Mouse (Mus musculus) neural tube, embryonic 15.5 days (tissue): ENCODE measurements around the gene Hdhd5. TPM values are rescaled to one million over a fixed set of nuclear protein-coding genes. Genes with fewer than 3 reads are reported as not detected.
A peak's percentile ranks its signal among the peaks of the same experiment; 100 is the strongest.

Experiments used
- ATAC-seq: fragments of 200-750 bp; cut with Nextera tagmentation; 2 replicates; pipeline ENCODE4 v1.8.0; 2017; ENCODE audit warnings: mild to moderate bottlenecking, moderate TSS enrichment, moderate library complexity; ENCODE audit not compliant: low FRiP score
- H3K27ac ChIP-seq: fragments of 300-500 bp; sonication (generic); replicated peaks from 2 replicates; pipeline ENCODE4 v1.5.1; 2015; ENCODE audit warnings: mild to moderate bottlenecking, inconsistent platforms
- H3K27me3 ChIP-seq: fragments of 300-500 bp; sonication (generic); replicated peaks from 2 replicates; pipeline ENCODE4 v1.6.1; 2015; ENCODE audit warnings: inconsistent platforms
- H3K36me3 ChIP-seq: fragments of 300-500 bp; sonication (generic); 2 replicates; pipeline ENCODE4 v1.6.1; 2015; ENCODE audit warnings: inconsistent platforms
- H3K4me1 ChIP-seq: fragments of 300-500 bp; sonication (generic); 2 replicates; pipeline ENCODE4 v1.6.1; 2015; ENCODE audit warnings: inconsistent platforms
- H3K4me2 ChIP-seq: fragments of 300-500 bp; sonication (generic); 2 replicates; pipeline ENCODE4 v1.6.1; 2015; ENCODE audit warnings: inconsistent platforms, mild to moderate bottlenecking, moderate library complexity
- H3K4me3 ChIP-seq: fragments of 300-500 bp; sonication (generic); replicated peaks from 2 replicates; pipeline ENCODE4 v1.5.1; 2015; ENCODE audit warnings: mild to moderate bottlenecking, inconsistent platforms
- H3K9ac ChIP-seq: fragments of 300-500 bp; sonication (generic); replicated peaks from 2 replicates; pipeline ENCODE4 v1.6.1; 2015; ENCODE audit warnings: mild to moderate bottlenecking, inconsistent platforms
- H3K9me3 ChIP-seq: fragments of 300-500 bp; sonication (generic); replicated peaks from 2 replicates; pipeline ENCODE4 v1.6.1; 2016; ENCODE audit warnings: inconsistent platforms
- WGBS: fragments of 180-500 bp; shearing (Covaris S2); methylation state at CpG from one replicate; pipeline ENCODE4 v1.1.7; 2015; ENCODE audit warnings: mixed read lengths; 5-methylcytosine and 5-hydroxymethylcytosine counted together
- polyA plus RNA-seq: library from polyadenylated mRNA; unstranded; fragments of >200 nt; fragmentation: Nextera tagmentation; extraction: Ambion mirVana; gene quantifications from 2 replicates; pipeline ENCODE4 v1.2.1, GENCODE M21; 2015

The Hdhd5 gene
- polyA plus RNA-seq, 1 experiment from 2014 or later: 16.8 TPM

GRCm38 (mm10) chr6:120555152-120555551, 24.0 kb upstream of the Hdhd5 start:
- WGBS: 70% methylated on average over 1 of the region's 1 CpGs
- no peak overlapping the region for H3K4me3 ChIP-seq
- H3K9me3 ChIP-seq: no peaks in the 10 kb centered on the region
- H3K36me3 ChIP-seq: no peaks in the 10 kb centered on the region
- H3K4me2 ChIP-seq: no peak overlapping the region
- H3K27ac ChIP-seq: no peak overlapping the region
- no peak overlapping the region for H3K9ac ChIP-seq
- no peak for ATAC-seq
- peaks cover 5% of the 10 kb centered on the region; the same call in 1 of the 2 replicates for H3K4me1 ChIP-seq
- no peaks in the 10 kb centered on the region for H3K27me3 ChIP-seq

DNA sequence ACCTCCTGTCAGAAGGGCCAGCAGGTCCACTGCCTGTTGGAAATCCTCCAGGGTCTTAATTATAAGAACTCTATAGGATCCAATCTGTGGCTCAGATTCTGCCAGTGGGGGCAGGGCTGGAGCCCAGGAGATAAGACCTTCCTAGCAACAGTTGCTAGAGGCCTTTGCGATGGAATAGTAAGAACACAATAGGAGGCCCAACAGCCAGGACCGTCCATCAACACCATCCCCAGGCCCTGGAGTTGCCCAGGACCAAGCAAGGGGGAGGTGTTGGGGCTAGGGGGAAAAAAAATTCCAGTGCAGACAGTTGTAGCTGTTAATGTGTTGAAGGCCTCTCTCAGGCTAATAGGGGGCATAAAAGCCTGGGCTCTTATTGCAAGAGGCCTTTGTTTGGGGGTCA, 19.1 kb upstream of the Hdhd5 start:
- H3K27me3 ChIP-seq: no peaks in the 10 kb centered on the region
- no peaks in the 10 kb centered on the region for H3K9me3 ChIP-seq
- no peak for ATAC-seq
- H3K4me3 ChIP-seq: no peak overlapping the region
- no peak overlapping the region for H3K27ac ChIP-seq
- H3K4me2 ChIP-seq: no peak overlapping the region
- H3K36me3 ChIP-seq: no peaks in the 10 kb centered on the region
- H3K4me1 ChIP-seq: peaks cover 6% of the 10 kb centered on the region; the same call in 1 of the 2 replicates
- WGBS: 10% methylated on average over 2 of the region's 2 CpGs
- H3K9ac ChIP-seq: no peak overlapping the region

- H3K4me1 ChIP-seq: peaks cover 6% of the 10 kb centered on the region; the same call in 1 of the 2 replicates
- no peak for ATAC-seq
- no peaks in the 10 kb centered on the region for H3K36me3 ChIP-seq
- 100% methylated on average over 3 of the region's 3 CpGs for WGBS
- H3K4me3 ChIP-seq: no peak overlapping the region
- H3K9ac ChIP-seq: no peak overlapping the region
- H3K27me3 ChIP-seq: no peaks in the 10 kb centered on the region
- no peaks in the 10 kb centered on the region for H3K9me3 ChIP-seq
- H3K4me2 ChIP-seq: no peak overlapping the region
- H3K27ac ChIP-seq: no peak overlapping the region
These were observed 17.5 kb upstream of the Hdhd5 start for GRCm38 (mm10) chr6:120548581-120548980.

DNA sequence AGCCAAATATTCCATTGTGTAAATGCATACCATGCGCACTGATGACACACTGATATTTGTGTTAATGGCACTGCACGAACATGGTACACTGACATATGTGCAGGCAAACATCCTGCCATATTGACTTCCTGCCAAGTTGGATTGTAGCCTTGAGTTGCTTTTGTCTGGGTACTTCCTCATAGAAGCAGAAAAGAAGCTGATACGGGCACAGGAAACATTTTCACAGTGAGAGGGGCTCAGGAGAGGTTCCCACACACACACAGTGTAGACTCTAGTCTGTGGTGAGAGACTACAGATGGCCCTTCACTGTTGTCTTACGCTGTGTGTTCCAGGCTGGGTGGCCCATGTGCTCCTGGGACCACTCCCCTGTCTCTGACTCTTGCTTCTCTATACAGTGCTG, 15.9 kb upstream of the Hdhd5 start:
- WGBS: 78% methylated on average over 4 of the region's 4 CpGs

GRCm38 (mm10) chr6:120546292-120546691, 15.2 kb upstream of the Hdhd5 start:
- Histone ChIP-seq H3K4me1 (peaks cover 6% of the 10 kb centered on the region; the same call in 1 of the 2 replicates), H3K27me3 (no peaks in the 10 kb centered on the region), H3K27ac (no peak overlapping the region), H3K9me3 (0 out of 2 replicates have a peak, but pooled peaks cover 3% of the 10 kb centered on the region), H3K4me2 (no peak overlapping the region), H3K9ac (no peak overlapping the region), H3K4me3 (no peak overlapping the region), H3K36me3 (no peaks in the 10 kb centered on the region)
- ATAC-seq: no peak
- 99% methylated on average over 3 of the region's 3 CpGs for WGBS

More for the DNA sequence above, 15.9 kb upstream of the Hdhd5 start:
- H3K4me1 ChIP-seq: peaks cover 6% of the 10 kb centered on the region; the same call in 1 of the 2 replicates
- H3K4me2 ChIP-seq: no peak overlapping the region
- no peaks in the 10 kb centered on the region for H3K36me3 ChIP-seq
- 0 out of 2 replicates have a peak, but pooled peaks cover 3% of the 10 kb centered on the region for H3K9me3 ChIP-seq
- no peak overlapping the region for H3K27ac ChIP-seq
- no peak for ATAC-seq
- no peaks in the 10 kb centered on the region for H3K27me3 ChIP-seq
- no peak overlapping the region for H3K4me3 ChIP-seq
- H3K9ac ChIP-seq: no peak overlapping the region

GRCm38 (mm10) chr6:120542061-120542460, 10.9 kb upstream of the Hdhd5 start:
- ATAC-seq: no peak
- H3K9me3 ChIP-seq: 0 out of 2 replicates have a peak, but pooled peaks cover 3% of the 10 kb centered on the region
- WGBS: 22% methylated on average over 1 of the region's 1 CpGs
- no peak overlapping the region for H3K9ac ChIP-seq
- H3K27me3 ChIP-seq: no peaks in the 10 kb centered on the region
- H3K36me3 ChIP-seq: no peaks in the 10 kb centered on the region
- H3K4me3 ChIP-seq: no peak overlapping the region
- H3K4me2 ChIP-seq: no peak overlapping the region
- peaks cover 11% of the 10 kb centered on the region for H3K4me1 ChIP-seq
- H3K27ac ChIP-seq: no peak overlapping the region

DNA sequence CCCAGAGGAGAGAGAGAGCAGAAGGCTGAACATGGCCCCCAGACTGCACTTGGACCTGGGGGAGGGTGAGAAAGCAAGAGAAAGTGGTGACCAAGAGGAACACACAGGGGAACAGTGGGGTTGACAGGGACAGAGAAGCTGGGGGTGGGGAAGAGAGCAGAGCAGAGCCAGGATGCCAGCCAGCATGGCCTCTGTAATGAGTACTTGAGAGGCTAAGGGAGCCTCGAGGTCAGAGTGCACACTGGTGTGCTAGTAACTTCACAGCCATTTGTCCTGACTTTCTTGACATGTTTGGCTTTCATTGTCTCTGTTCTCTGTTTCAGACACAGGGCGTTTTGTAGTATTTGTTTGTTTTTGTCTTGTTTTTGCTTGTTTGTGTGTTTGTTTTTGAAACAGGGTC, 10.3 kb upstream of the Hdhd5 start:
- Histone ChIP-seq H3K4me1 (peaks cover 11% of the 10 kb centered on the region), H3K4me2 (no peak overlapping the region), H3K36me3 (no peaks in the 10 kb centered on the region), H3K9me3 (0 out of 2 replicates have a peak, but pooled peaks cover 3% of the 10 kb centered on the region), H3K27ac (no peak overlapping the region), H3K9ac (no peak overlapping the region), H3K27me3 (no peaks in the 10 kb centered on the region), H3K4me3 (no peak overlapping the region)
- WGBS: 58% methylated on average over 2 of the region's 2 CpGs
- ATAC-seq: no peak

- no peak overlapping the region for H3K27ac ChIP-seq
- peak overlapping the region; percentile 79 for H3K4me2 ChIP-seq
- WGBS: 27% methylated on average over 10 of the region's 10 CpGs
- ATAC-seq: no peak
- no peak overlapping the region for H3K9ac ChIP-seq
- no peaks in the 10 kb centered on the region for H3K27me3 ChIP-seq
- H3K36me3 ChIP-seq: no peaks in the 10 kb centered on the region
- 0 out of 2 replicates have a peak, but pooled peaks cover 3% of the 10 kb centered on the region for H3K9me3 ChIP-seq
- H3K4me3 ChIP-seq: no peak overlapping the region
- peaks cover 11% of the 10 kb centered on the region for H3K4me1 ChIP-seq
These were observed 8.7 kb upstream of the Hdhd5 start for GRCm38 (mm10) chr6:120539781-120540231.

- Histone ChIP-seq H3K9ac (peak overlapping the region; percentile 45), H3K36me3 (no peaks in the 10 kb centered on the region), H3K4me3 (peak overlapping the region; percentile 38), H3K27me3 (no peaks in the 10 kb centered on the region), H3K4me1 (peaks cover 11% of the 10 kb centered on the region), H3K9me3 (0 out of 2 replicates have a peak, but pooled peaks cover 3% of the 10 kb centered on the region), H3K27ac (0 out of 2 replicates have a peak overlapping the region, but pooled peaks have one; percentile 42), H3K4me2 (peak overlapping the region; percentile 79)
- WGBS: 2% methylated on average over 16 of the region's 16 CpGs
- peak; percentile 92 for ATAC-seq
These were observed 8.1 kb upstream of the Hdhd5 start for GRCm38 (mm10) chr6:120539132-120539759.

- H3K27me3 ChIP-seq: no peaks in the 10 kb centered on the region
- no peaks in the 10 kb centered on the region for H3K9me3 ChIP-seq
- no peak overlapping the region for H3K27ac ChIP-seq
- H3K36me3 ChIP-seq: no peaks in the 10 kb centered on the region
- no peak overlapping the region for H3K4me2 ChIP-seq
- no peak for ATAC-seq
- H3K4me3 ChIP-seq: no peak overlapping the region
- H3K4me1 ChIP-seq: peaks cover 17% of the 10 kb centered on the region
- WGBS: 89% methylated on average over 2 of the region's 2 CpGs
- H3K9ac ChIP-seq: no peak overlapping the region
These were observed 5.2 kb upstream of the Hdhd5 start for GRCm38 (mm10) chr6:120536337-120536736.

DNA sequence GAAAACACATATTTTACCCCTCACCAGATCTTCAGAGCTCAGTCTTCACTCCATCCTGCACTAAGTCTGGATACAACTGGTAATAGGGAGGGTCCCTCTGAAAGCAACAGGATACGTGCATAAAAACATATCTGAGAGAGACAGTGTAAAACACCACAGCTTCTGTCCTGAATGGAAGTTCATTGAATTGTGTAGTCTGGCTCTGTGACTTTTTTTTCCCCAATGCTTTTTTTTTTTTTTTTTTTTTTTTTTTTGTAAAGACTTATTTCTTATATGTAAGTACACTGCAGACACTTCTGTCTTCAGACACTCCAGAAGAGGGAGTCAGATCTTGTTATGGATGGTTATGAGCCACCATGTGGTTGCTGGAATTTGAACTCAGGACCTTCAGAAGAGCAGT, 1.5 kb upstream of the Hdhd5 start:
- ATAC-seq: no peak
- H3K36me3 ChIP-seq: no peaks in the 10 kb centered on the region
- H3K4me2 ChIP-seq: no peak overlapping the region
- H3K9ac ChIP-seq: no peak overlapping the region
- no peaks in the 10 kb centered on the region for H3K27me3 ChIP-seq
- H3K27ac ChIP-seq: no peak overlapping the region
- WGBS: 83% methylated on average over 1 of the region's 1 CpGs
- peaks cover 32% of the 10 kb centered on the region for H3K4me1 ChIP-seq
- H3K4me3 ChIP-seq: no peak overlapping the region
- H3K9me3 ChIP-seq: no peaks in the 10 kb centered on the region

DNA sequence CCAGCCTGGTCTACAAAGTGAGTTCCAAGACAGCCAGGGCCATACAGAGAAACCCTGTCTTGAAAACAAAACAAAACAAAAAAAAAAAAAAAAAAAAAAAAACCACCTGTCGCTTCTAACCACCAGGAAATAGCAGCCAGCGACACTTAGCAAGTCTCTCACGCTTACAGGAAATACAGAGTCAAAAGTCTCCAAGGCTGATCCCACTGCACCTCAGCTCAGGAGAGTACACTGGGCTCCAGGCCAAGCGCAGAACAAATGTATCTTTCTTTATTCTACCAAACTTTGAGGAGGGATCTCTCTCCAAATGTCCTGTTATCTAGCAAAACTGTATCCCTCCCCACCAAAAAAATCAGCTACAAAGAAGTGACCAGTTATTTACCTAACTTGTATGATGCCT, 2.0 kb downstream of the Hdhd5 start:
- ATAC-seq: no peak
- no peak overlapping the region for H3K27ac ChIP-seq

More for the DNA sequence above, 2.0 kb downstream of the Hdhd5 start:
- WGBS: 73% methylated on average over 4 of the region's 4 CpGs
- H3K9me3 ChIP-seq: no peaks in the 10 kb centered on the region
- no peak overlapping the region; the same call in 1 of the 2 replicates for H3K4me3 ChIP-seq
- H3K36me3 ChIP-seq: no peaks in the 10 kb centered on the region
- peak overlapping the region; percentile 71 for H3K4me2 ChIP-seq
- H3K4me1 ChIP-seq: peaks cover 32% of the 10 kb centered on the region
- H3K9ac ChIP-seq: 0 out of 2 replicates have a peak overlapping the region, but pooled peaks have one; percentile 11
- no peaks in the 10 kb centered on the region for H3K27me3 ChIP-seq
